Mouse (Mus musculus): ENCODE results near the gene Sfmbt1. TPM values are rescaled to one million over a fixed set of nuclear protein-coding genes. Genes with fewer than 3 reads are reported as not detected.

Sfmbt1 gene
- polyA plus RNA-seq, 1 experiment from 2014 or later = 6.2 TPM

- TF ChIP-seq CTCF (IDR thresholded peaks at IDR 0.05; ENCODE audit: low read depth) (no peak), EP300 (optimal IDR thresholded peaks at IDR 0.05) (no peak)
- WGBS = 55% methylated on average over 1 of the region's 1 CpGs
- no peaks in the 10 kb centered on the region for H3K27me3 ChIP-seq (ENCODE audit: control insufficient read depth, insufficient read depth, low read length)
Observed at GRCm38 (mm10) chr14:30719514-30719913, 4.9 kb downstream of the Sfmbt1 start.

DNA sequence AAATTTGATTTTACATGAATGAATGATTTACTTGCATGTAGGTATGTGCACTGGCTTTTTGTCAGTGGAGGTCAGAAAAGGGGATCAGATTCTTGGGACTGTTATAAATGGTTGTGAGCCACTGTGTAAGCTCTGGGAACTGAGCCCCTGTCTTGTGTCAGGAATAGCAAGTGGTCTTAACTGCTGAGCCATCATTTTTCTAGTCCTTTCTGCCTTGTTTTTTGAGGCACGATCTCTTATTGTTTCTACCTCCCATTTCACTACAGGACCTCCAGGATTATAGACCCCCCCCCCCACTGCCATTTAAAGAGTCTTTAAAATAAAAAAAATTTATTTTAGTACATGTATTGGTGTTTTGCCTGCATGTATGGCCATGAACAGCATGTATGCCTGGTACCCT is 7.2 kb downstream of the Sfmbt1 start:
- H3K4me3 ChIP-seq (ENCODE audit: low read depth, low read length) = no peak overlapping the region
- H3K4me1 ChIP-seq (replicated peaks; ENCODE audit: control insufficient read depth, insufficient read depth) = no peaks in the 10 kb centered on the region
- H3K27me3 ChIP-seq (ENCODE audit: control insufficient read depth, insufficient read depth, low read length) = no peaks in the 10 kb centered on the region
- no peak for ATAC-seq (ENCODE audit: low FRiP score, low TSS enrichment)
- no peak for DNase-seq (ENCODE audit: low spot score)
- H3K36me3 ChIP-seq (ENCODE audit: control insufficient read depth, insufficient read depth, low read length) = no peaks in the 10 kb centered on the region
- H3K9ac ChIP-seq (ENCODE audit: low read length) = no peak overlapping the region
- no peak for TF ChIP-seq CTCF (IDR thresholded peaks at IDR 0.05; ENCODE audit: low read depth)
- no peak for TF ChIP-seq EP300 (optimal IDR thresholded peaks at IDR 0.05)
- H3K4me2 ChIP-seq (replicated peaks; ENCODE audit: low read depth) = no peak overlapping the region
- H3K9me3 ChIP-seq (ENCODE audit: control insufficient read depth, low read length) = no peaks in the 10 kb centered on the region
- H3K27ac ChIP-seq (replicated peaks) = no peak overlapping the region
- 84% methylated on average over 1 of the region's 1 CpGs for WGBS

More at GRCm38 (mm10) chr14:30719514-30719913, 4.9 kb downstream of the Sfmbt1 start:
- ATAC-seq (ENCODE audit: low FRiP score, low TSS enrichment) = no peak
- no peak overlapping the region for H3K9ac ChIP-seq (ENCODE audit: low read length)
- DNase-seq (ENCODE audit: low spot score) = no peak
- no peak overlapping the region for H3K27ac ChIP-seq (replicated peaks)
- no peak overlapping the region for H3K4me3 ChIP-seq (ENCODE audit: low read depth, low read length)
- H3K4me2 ChIP-seq (replicated peaks; ENCODE audit: low read depth) = no peak overlapping the region
- H3K4me1 ChIP-seq (replicated peaks; ENCODE audit: control insufficient read depth, insufficient read depth) = no peaks in the 10 kb centered on the region
- H3K36me3 ChIP-seq (ENCODE audit: control insufficient read depth, insufficient read depth, low read length) = no peaks in the 10 kb centered on the region
- no peaks in the 10 kb centered on the region for H3K9me3 ChIP-seq (ENCODE audit: control insufficient read depth, low read length)

DNA sequence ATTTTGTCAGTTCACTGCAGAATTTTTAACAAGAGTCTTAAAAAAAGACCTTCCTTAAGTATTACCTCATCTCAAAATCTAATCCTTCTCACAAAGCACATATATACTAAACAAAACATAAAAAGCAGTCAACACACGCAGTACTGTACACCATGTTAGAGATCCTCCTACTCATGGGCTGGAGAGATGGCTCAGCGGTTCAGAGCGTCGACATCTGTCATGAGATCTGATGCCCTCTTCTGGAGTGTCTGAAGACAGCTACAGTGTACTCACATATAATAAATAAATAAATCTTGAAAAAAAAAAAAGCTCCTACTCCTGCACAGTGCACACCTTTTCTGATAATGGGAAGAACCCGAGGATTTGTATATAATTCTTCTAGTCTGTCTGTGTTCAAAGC is 7.8 kb downstream of the Sfmbt1 start:
- 69% methylated on average over 5 of the region's 5 CpGs for WGBS
- no peak for ATAC-seq (ENCODE audit: low FRiP score, low TSS enrichment)

DNA sequence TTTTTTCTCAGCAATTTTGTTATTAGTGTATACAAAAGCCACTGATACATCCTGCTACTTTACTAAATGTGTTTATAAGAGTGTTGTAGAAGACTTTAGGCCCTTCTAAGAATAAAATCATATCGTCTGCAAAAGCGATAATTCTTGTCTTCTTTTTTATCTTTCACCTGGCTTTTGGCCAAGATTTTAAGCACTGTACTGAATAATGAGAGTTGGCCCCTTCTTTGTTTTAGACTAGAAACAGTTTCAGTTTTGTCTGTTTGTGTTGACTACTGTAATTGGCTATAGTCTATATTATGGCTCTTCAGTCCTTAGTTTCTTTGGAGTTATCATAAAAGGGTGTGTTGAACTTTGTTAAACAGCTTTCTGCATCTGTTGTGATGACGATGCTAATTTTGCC is 17.2 kb downstream of the Sfmbt1 start:
- Histone ChIP-seq H3K36me3 (ENCODE audit: control insufficient read depth, insufficient read depth, low read length) (no peaks in the 10 kb centered on the region), H3K4me3 (ENCODE audit: low read depth, low read length) (no peak overlapping the region), H3K4me2 (replicated peaks; ENCODE audit: low read depth) (no peak overlapping the region), H3K9ac (ENCODE audit: low read length) (no peak overlapping the region), H3K27me3 (ENCODE audit: control insufficient read depth, insufficient read depth, low read length) (no peaks in the 10 kb centered on the region), H3K4me1 (replicated peaks; ENCODE audit: control insufficient read depth, insufficient read depth) (no peaks in the 10 kb centered on the region), H3K27ac (replicated peaks) (no peak overlapping the region), H3K9me3 (ENCODE audit: control insufficient read depth, low read length) (no peaks in the 10 kb centered on the region)
- DNase-seq (ENCODE audit: low spot score) (no peak), ATAC-seq (ENCODE audit: low FRiP score, low TSS enrichment) (no peak)
- TF ChIP-seq CTCF (IDR thresholded peaks at IDR 0.05; ENCODE audit: low read depth) (no peak), EP300 (optimal IDR thresholded peaks at IDR 0.05) (no peak)
- WGBS = 43% methylated on average over 3 of the region's 3 CpGs

More for the DNA sequence above, 7.8 kb downstream of the Sfmbt1 start:
- Histone ChIP-seq H3K4me2 (replicated peaks; ENCODE audit: low read depth) (no peak overlapping the region), H3K27ac (replicated peaks) (no peak overlapping the region), H3K36me3 (ENCODE audit: control insufficient read depth, insufficient read depth, low read length) (no peaks in the 10 kb centered on the region), H3K27me3 (ENCODE audit: control insufficient read depth, insufficient read depth, low read length) (no peaks in the 10 kb centered on the region), H3K4me3 (ENCODE audit: low read depth, low read length) (no peak overlapping the region), H3K9ac (ENCODE audit: low read length) (no peak overlapping the region), H3K4me1 (replicated peaks; ENCODE audit: control insufficient read depth, insufficient read depth) (no peaks in the 10 kb centered on the region), H3K9me3 (ENCODE audit: control insufficient read depth, low read length) (no peaks in the 10 kb centered on the region)
- no peak for TF ChIP-seq CTCF (IDR thresholded peaks at IDR 0.05; ENCODE audit: low read depth)
- no peak for TF ChIP-seq EP300 (optimal IDR thresholded peaks at IDR 0.05)
- DNase-seq (ENCODE audit: low spot score) = no peak

GRCm38 (mm10) chr14:30734665-30735064 is 20.0 kb downstream of the Sfmbt1 start:
- DNase-seq (ENCODE audit: low spot score) (no peak), ATAC-seq (ENCODE audit: low FRiP score, low TSS enrichment) (no peak)
- 95% methylated on average over 5 of the region's 5 CpGs for WGBS
- TF ChIP-seq EP300 (optimal IDR thresholded peaks at IDR 0.05) = no peak
- no peak for TF ChIP-seq CTCF (IDR thresholded peaks at IDR 0.05; ENCODE audit: low read depth)
- no peaks in the 10 kb centered on the region for H3K36me3 ChIP-seq (ENCODE audit: control insufficient read depth, insufficient read depth, low read length)
- no peak overlapping the region for H3K4me2 ChIP-seq (replicated peaks; ENCODE audit: low read depth)
- no peaks in the 10 kb centered on the region for H3K27me3 ChIP-seq (ENCODE audit: control insufficient read depth, insufficient read depth, low read length)
- H3K4me1 ChIP-seq (replicated peaks; ENCODE audit: control insufficient read depth, insufficient read depth) = no peaks in the 10 kb centered on the region
- no peak overlapping the region for H3K9ac ChIP-seq (ENCODE audit: low read length)
- no peak overlapping the region for H3K4me3 ChIP-seq (ENCODE audit: low read depth, low read length)
- no peaks in the 10 kb centered on the region for H3K9me3 ChIP-seq (ENCODE audit: control insufficient read depth, low read length)
- H3K27ac ChIP-seq (replicated peaks) = no peak overlapping the region

GRCm38 (mm10) chr14:30735810-30736209 is 21.2 kb downstream of the Sfmbt1 start:
- ATAC-seq (ENCODE audit: low FRiP score, low TSS enrichment) = no peak
- WGBS = 65% methylated on average over 3 of the region's 3 CpGs
- no peaks in the 10 kb centered on the region for H3K36me3 ChIP-seq (ENCODE audit: control insufficient read depth, insufficient read depth, low read length)
- no peak overlapping the region for H3K27ac ChIP-seq (replicated peaks)
- no peaks in the 10 kb centered on the region for H3K27me3 ChIP-seq (ENCODE audit: control insufficient read depth, insufficient read depth, low read length)
- no peak overlapping the region for H3K4me2 ChIP-seq (replicated peaks; ENCODE audit: low read depth)
- DNase-seq (ENCODE audit: low spot score) = no peak
- no peaks in the 10 kb centered on the region for H3K4me1 ChIP-seq (replicated peaks; ENCODE audit: control insufficient read depth, insufficient read depth)
- H3K4me3 ChIP-seq (ENCODE audit: low read depth, low read length) = no peak overlapping the region
- H3K9ac ChIP-seq (ENCODE audit: low read length) = no peak overlapping the region
- H3K9me3 ChIP-seq (ENCODE audit: control insufficient read depth, low read length) = no peaks in the 10 kb centered on the region
- TF ChIP-seq EP300 (optimal IDR thresholded peaks at IDR 0.05) (no peak), CTCF (IDR thresholded peaks at IDR 0.05; ENCODE audit: low read depth) (no peak)
